Mouse (Mus musculus): ENCODE results near the gene Amigo3. TPM values are rescaled to one million over a fixed set of nuclear protein-coding genes. Genes with fewer than 3 reads are reported as not detected.

Amigo3 gene
- polyA plus RNA-seq, 1 experiment from 2014 or later, result 1.7 TPM

DNA sequence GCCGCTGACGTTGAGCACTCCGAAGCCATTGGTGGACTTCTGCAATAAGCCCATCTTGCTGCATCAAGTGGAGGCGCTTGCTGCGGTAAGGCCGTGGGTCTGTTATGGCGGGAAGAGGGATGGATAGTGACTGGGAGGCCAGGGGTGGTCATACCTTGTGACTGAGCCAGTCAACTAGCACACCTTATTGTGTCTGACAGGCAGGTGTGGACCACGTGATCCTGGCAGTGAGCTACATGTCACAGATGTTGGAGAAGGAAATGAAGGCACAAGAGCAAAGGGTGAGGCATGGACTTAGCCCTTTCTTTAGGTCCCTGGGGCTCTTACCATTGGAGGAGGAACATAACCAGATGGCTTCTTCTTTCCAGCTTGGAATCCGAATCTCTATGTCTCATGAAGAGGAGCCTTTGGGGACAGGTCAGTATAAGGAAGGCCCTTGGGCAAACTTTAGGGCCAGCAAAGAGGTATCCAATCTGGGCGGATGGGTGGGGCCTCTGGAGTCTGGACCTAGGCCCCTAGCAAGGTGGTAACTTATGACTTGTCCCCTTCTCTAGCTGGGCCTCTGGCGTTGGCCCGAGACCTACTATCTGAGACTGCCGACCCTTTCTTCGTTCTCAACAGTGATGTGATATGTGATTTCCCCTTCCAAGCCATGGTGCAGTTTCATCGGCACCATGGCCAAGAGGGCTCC, 3.3 kb upstream of the Amigo3 start:
- H3K4me3 ChIP-seq (ENCODE audit: low read depth, low read length), result peak overlapping the region; percentile 65
- 40% methylated on average over 15 of the region's 15 CpGs for WGBS
- peaks cover 13% of the 10 kb centered on the region for H3K36me3 ChIP-seq (ENCODE audit: insufficient read depth, low read length)
- no peak for DNase-seq (ENCODE audit: low spot score)
- ATAC-seq, result no peak
- peak overlapping the region; percentile 76 for H3K9ac ChIP-seq (replicated peaks; ENCODE audit: low read depth)
- H3K9me3 ChIP-seq (ENCODE audit: low read length), result no peaks in the 10 kb centered on the region
- peak overlapping the region; percentile 90 for H3K4me2 ChIP-seq (replicated peaks; ENCODE audit: low read depth, low read length)
- peak overlapping the region; percentile 64; the same call in 1 of the 2 replicates for H3K27ac ChIP-seq (ENCODE audit: low read length)
- H3K27me3 ChIP-seq (replicated peaks; ENCODE audit: insufficient read depth, low read length), result no peaks in the 10 kb centered on the region
- TF ChIP-seq EP300 (IDR thresholded peaks at IDR 0.05), result no peak
- TF ChIP-seq CTCF (IDR thresholded peaks at IDR 0.05), result no peak
- H3K4me1 ChIP-seq (ENCODE audit: insufficient read depth, low read depth, low read length), result peaks cover 7% of the 10 kb centered on the region; the same call in 1 of the 2 replicates

DNA sequence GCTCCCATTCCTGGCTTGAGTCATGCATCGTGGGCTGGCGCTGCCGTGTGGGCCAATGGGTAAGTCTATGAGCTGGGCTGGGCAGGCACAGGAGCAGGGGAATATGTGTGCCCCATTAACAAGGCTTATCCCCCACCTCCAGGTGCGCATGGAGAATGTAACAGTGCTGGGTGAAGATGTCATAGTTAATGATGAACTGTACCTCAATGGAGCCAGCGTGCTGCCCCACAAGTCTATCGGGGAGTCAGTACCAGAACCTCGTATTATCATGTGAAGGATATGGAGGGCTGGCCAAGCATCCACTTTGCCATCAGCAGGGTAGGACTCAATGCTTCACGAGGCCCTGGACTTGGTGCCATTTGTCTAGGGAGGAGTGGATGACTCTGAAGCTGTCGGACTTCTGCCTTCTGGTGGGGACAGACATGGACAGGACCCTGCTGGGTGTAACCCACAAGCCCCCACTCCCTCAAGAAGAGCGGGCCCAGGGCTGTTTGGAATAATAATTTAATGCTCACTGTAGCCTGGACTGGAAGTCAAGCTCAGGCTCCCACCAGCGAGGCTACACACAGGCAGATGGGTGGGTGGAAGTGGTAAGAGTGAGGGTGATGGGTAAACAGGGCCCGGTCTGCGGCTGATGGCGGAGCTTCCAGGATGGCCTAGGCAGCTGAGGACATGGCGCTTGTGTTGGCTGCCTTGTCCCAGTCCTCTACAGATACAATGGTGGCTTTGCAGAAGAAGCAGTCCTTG, 1.6 kb upstream of the Amigo3 start:
- Histone ChIP-seq H3K36me3 (ENCODE audit: insufficient read depth, low read length) (peaks cover 5% of the 10 kb centered on the region; the same call in 1 of the 2 replicates), H3K4me3 (ENCODE audit: low read depth, low read length) (no peak overlapping the region), H3K4me2 (replicated peaks; ENCODE audit: low read depth, low read length) (no peak overlapping the region), H3K9me3 (ENCODE audit: low read length) (no peaks in the 10 kb centered on the region), H3K9ac (replicated peaks; ENCODE audit: low read depth) (no peak overlapping the region), H3K27ac (ENCODE audit: low read length) (no peak overlapping the region), H3K27me3 (replicated peaks; ENCODE audit: insufficient read depth, low read length) (no peaks in the 10 kb centered on the region), H3K4me1 (ENCODE audit: insufficient read depth, low read depth, low read length) (peaks cover 7% of the 10 kb centered on the region; the same call in 1 of the 2 replicates)
- no peak for DNase-seq (ENCODE audit: low spot score)
- no peak for ATAC-seq
- 92% methylated on average over 15 of the region's 15 CpGs for WGBS
- TF ChIP-seq CTCF (IDR thresholded peaks at IDR 0.05) (no peak), EP300 (IDR thresholded peaks at IDR 0.05) (no peak)

DNA sequence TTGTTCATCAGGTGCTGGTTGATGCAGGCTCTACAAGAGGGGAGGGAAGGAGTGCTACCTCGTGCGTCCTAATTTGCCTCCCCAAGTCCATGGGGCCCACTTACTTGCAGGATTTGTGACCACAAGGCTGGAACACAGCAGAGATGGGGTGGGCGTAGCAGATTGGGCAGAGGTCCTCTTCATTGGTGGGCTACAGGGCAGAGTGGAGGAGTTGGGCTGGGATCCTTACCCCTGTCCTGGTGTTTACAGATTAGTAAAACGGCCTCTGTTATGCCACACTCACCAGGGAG, 1.1 kb upstream of the Amigo3 start:
- peaks cover 10% of the 10 kb centered on the region; the same call in 1 of the 2 replicates for H3K36me3 ChIP-seq (ENCODE audit: insufficient read depth, low read length)
- DNase-seq (ENCODE audit: low spot score) (no peak), ATAC-seq (no peak)
- H3K9ac ChIP-seq (replicated peaks; ENCODE audit: low read depth), result no peak overlapping the region
- H3K9me3 ChIP-seq (ENCODE audit: low read length), result no peaks in the 10 kb centered on the region
- no peak overlapping the region for H3K4me2 ChIP-seq (replicated peaks; ENCODE audit: low read depth, low read length)
- peaks cover 7% of the 10 kb centered on the region; the same call in 1 of the 2 replicates for H3K4me1 ChIP-seq (ENCODE audit: insufficient read depth, low read depth, low read length)
- H3K27me3 ChIP-seq (replicated peaks; ENCODE audit: insufficient read depth, low read length), result no peaks in the 10 kb centered on the region
- WGBS, result 83% methylated on average over 4 of the region's 4 CpGs
- H3K4me3 ChIP-seq (ENCODE audit: low read depth, low read length), result no peak overlapping the region
- TF ChIP-seq CTCF (IDR thresholded peaks at IDR 0.05) (no peak), EP300 (IDR thresholded peaks at IDR 0.05) (no peak)
- no peak overlapping the region for H3K27ac ChIP-seq (ENCODE audit: low read length)

DNA sequence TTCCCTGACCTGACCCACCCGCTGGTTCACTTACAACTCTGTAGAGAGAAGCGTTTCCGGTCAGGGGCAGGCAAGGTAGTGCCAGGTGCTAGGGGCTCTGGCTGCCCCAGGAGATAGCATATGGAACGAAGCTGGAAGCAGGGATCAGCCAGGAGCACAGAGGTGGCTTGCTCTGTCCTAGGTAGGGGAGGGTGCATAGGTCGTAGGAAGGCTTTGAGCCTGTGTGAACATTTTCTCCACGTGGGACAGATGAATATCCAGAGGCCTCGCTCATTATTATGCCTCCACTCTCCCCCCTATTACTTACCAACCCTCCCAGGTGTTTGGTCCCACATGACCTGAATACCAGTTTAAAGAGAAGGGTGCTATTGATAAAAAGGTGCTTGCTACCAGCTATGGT, 548 bp upstream of the Amigo3 start:
- ATAC-seq (no peak), DNase-seq (ENCODE audit: low spot score) (no peak)
- Histone ChIP-seq H3K4me1 (ENCODE audit: insufficient read depth, low read depth, low read length) (peaks cover 7% of the 10 kb centered on the region; the same call in 1 of the 2 replicates), H3K36me3 (ENCODE audit: insufficient read depth, low read length) (peaks cover 12% of the 10 kb centered on the region; the same call in 1 of the 2 replicates), H3K9ac (replicated peaks; ENCODE audit: low read depth) (no peak overlapping the region), H3K4me3 (ENCODE audit: low read depth, low read length) (no peak overlapping the region), H3K9me3 (ENCODE audit: low read length) (no peaks in the 10 kb centered on the region), H3K4me2 (replicated peaks; ENCODE audit: low read depth, low read length) (no peak overlapping the region), H3K27ac (ENCODE audit: low read length) (no peak overlapping the region), H3K27me3 (replicated peaks; ENCODE audit: insufficient read depth, low read length) (no peaks in the 10 kb centered on the region)
- TF ChIP-seq CTCF (IDR thresholded peaks at IDR 0.05) (no peak), EP300 (IDR thresholded peaks at IDR 0.05) (no peak)
- WGBS, result 75% methylated on average over 7 of the region's 7 CpGs

DNA sequence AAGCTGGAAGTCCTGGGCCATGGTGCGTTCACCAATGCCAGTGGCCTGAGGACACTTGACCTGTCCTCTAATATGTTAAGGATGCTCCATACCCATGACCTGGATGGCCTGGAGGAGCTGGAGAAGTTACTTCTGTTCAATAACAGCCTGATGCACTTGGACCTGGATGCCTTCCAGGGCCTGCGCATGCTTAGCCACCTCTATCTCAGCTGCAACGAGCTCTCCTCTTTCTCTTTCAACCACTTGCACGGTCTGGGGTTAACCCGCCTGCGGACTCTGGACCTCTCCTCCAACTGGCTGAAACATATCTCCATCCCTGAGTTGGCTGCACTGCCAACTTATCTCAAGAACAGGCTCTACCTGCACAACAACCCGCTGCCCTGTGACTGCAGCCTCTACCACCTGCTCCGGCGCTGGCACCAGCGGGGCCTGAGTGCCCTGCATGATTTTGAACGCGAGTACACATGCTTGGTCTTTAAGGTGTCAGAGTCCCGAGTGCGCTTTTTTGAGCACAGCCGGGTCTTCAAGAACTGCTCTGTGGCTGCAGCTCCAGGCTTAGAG, 786 bp downstream of the Amigo3 start:
- Histone ChIP-seq H3K9me3 (ENCODE audit: low read length) (no peaks in the 10 kb centered on the region), H3K4me2 (replicated peaks; ENCODE audit: low read depth, low read length) (no peak overlapping the region), H3K27me3 (replicated peaks; ENCODE audit: insufficient read depth, low read length) (no peaks in the 10 kb centered on the region), H3K4me1 (ENCODE audit: insufficient read depth, low read depth, low read length) (peaks cover 7% of the 10 kb centered on the region; the same call in 1 of the 2 replicates), H3K27ac (ENCODE audit: low read length) (no peak overlapping the region), H3K36me3 (ENCODE audit: insufficient read depth, low read length) (peaks cover 21% of the 10 kb centered on the region), H3K9ac (replicated peaks; ENCODE audit: low read depth) (no peak overlapping the region), H3K4me3 (ENCODE audit: low read depth, low read length) (no peak overlapping the region)
- ATAC-seq (no peak), DNase-seq (ENCODE audit: low spot score) (no peak)
- WGBS, result 76% methylated on average over 15 of the region's 15 CpGs
- TF ChIP-seq CTCF (IDR thresholded peaks at IDR 0.05) (no peak), EP300 (IDR thresholded peaks at IDR 0.05) (no peak)

DNA sequence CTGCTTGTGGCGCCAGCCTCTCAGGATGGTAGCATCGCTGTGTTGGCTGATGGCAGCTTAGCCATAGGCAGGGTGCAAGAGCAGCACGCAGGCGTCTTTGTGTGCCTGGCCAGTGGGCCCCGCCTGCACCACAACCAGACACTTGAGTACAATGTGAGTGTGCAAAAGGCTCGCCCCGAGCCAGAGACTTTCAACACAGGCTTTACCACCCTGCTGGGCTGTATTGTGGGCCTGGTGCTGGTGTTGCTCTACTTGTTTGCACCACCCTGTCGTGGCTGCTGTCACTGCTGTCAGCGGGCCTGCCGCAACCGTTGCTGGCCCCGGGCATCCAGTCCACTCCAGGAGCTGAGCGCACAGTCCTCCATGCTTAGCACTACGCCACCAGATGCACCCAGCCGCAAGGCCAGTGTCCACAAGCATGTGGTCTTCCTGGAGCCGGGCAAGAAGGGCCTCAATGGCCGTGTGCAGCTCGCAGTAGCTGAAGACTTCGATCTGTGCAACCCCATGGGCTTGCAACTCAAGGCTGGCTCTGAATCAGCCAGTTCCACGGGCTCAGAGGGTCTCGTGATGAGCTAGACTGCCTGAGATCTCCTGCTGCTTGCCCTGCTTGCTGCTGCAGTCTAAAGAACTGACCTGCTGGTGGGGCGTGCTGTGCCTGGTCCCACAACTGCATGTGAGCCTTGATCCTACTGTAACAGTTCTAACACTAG, 1.5 kb downstream of the Amigo3 start:
- no peaks in the 10 kb centered on the region for H3K9me3 ChIP-seq (ENCODE audit: low read length)
- 83% methylated on average over 22 of the region's 22 CpGs for WGBS
- H3K27ac ChIP-seq (ENCODE audit: low read length), result no peak overlapping the region
- no peak for DNase-seq (ENCODE audit: low spot score)
- H3K4me1 ChIP-seq (ENCODE audit: insufficient read depth, low read depth, low read length), result peaks cover 7% of the 10 kb centered on the region; the same call in 1 of the 2 replicates
- H3K4me3 ChIP-seq (ENCODE audit: low read depth, low read length), result no peak overlapping the region
- no peak overlapping the region for H3K9ac ChIP-seq (replicated peaks; ENCODE audit: low read depth)
- peaks cover 28% of the 10 kb centered on the region for H3K36me3 ChIP-seq (ENCODE audit: insufficient read depth, low read length)
- no peak for TF ChIP-seq CTCF (IDR thresholded peaks at IDR 0.05)
- TF ChIP-seq EP300 (IDR thresholded peaks at IDR 0.05), result no peak
- no peak for ATAC-seq
- H3K27me3 ChIP-seq (replicated peaks; ENCODE audit: insufficient read depth, low read length), result no peaks in the 10 kb centered on the region
- H3K4me2 ChIP-seq (replicated peaks; ENCODE audit: low read depth, low read length), result no peak overlapping the region

Data from lung, postnatal 0 days (tissue).